Mouse (Mus musculus) spleen, adult 2 months (tissue): ENCODE results near the gene Uqcr10. TPM values are rescaled to one million over a fixed set of nuclear protein-coding genes. Genes with fewer than 3 reads are reported as not detected.

Experiments used
- DNase-seq, 2 experiments: peaks; one replicate each; pipeline versions ENCODE4 v3.0.0 to v3.0.0-alpha.2; 2012 to 2021; ENCODE audit warnings: low spot score in 2 of 2, low read depth in 1 of 2
- H3K27ac ChIP-seq: fragments of 200-500 bp; 2 replicates; pipeline ENCODE4 v1.5.1; 2012; ENCODE audit warnings: low read length, inconsistent platforms; ENCODE audit not compliant: insufficient read depth
- H3K27me3 ChIP-seq: fragments of 200-500 bp; 2 replicates; pipeline ENCODE4 v1.6.1; 2012; ENCODE audit warnings: mild to moderate bottlenecking, moderate library complexity, low read length, inconsistent platforms; ENCODE audit not compliant: control insufficient read depth, insufficient read depth
- H3K36me3 ChIP-seq: fragments of 200-500 bp; 2 replicates; pipeline ENCODE4 v1.6.1; 2012; ENCODE audit warnings: mild to moderate bottlenecking, low read length, inconsistent platforms; ENCODE audit not compliant: control insufficient read depth, insufficient read depth
- H3K4me1 ChIP-seq: fragments of 200-500 bp; 2 replicates; pipeline ENCODE4 v1.6.1; 2011; ENCODE audit warnings: inconsistent platforms; ENCODE audit not compliant: control insufficient read depth, insufficient read depth, insufficient read length
- H3K4me3 ChIP-seq: fragments of 200-500 bp; 2 replicates; pipeline ENCODE4 v1.5.1; 2011; ENCODE audit warnings: mild to moderate bottlenecking, inconsistent platforms; ENCODE audit not compliant: insufficient read depth, insufficient read length; ENCODE audit errors: extremely low read depth
- CTCF ChIP-seq: fragments of 200-500 bp; IDR thresholded peaks from 2 replicates; pipeline ENCODE4 v1.5.1; 2011; ENCODE audit warnings: mild to moderate bottlenecking, inconsistent platforms; ENCODE audit not compliant: insufficient read depth, insufficient read length, insufficient replicate concordance; ENCODE audit errors: extremely low read depth
- POLR2A ChIP-seq: fragments of 200-500 bp; IDR thresholded peaks from 2 replicates; pipeline ENCODE4 v1.6.1; 2011; ENCODE audit warnings: low read depth, low read length, inconsistent platforms
- WGBS: fragments of 180-500 bp; shearing (Covaris S2); methylation state at CpG from one replicate; pipeline ENCODE4 v1.1.7; 2018; 5-methylcytosine and 5-hydroxymethylcytosine counted together
- polyA plus RNA-seq: library from polyadenylated mRNA; depleted of rRNA; stranded (reverse); fragments of >200 nt; gene quantifications from 2 replicates; pipeline ENCODE4 v1.2.3, GENCODE M21; 2012

Uqcr10 gene
- polyA plus RNA-seq, 1 experiment = 160 TPM

DNA sequence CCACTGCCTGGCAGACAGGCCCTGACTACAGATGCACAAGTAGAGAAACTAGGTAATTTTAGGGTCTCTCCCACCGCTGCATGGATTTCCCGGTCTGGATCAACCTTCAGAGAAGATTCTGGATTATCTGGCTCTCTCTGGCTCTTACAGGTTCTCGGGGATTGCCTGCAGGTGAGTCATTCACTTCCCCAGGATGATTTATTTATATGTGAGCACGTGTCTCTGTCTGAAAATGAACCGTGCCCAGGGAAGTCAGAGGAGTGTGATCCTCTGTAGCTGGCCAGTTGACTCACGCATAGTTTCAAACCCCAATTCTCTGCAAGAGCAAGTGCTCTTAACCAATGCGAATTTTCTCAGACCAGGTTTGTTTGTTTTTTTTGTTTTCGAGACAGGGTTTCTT, 3.4 kb downstream of the Uqcr10 start:
- no peak for TF ChIP-seq CTCF
- no peak for TF ChIP-seq POLR2A
- DNase-seq = no peak
- Histone ChIP-seq H3K4me1 (peaks cover 5% of the 10 kb centered on the region; the same call in 1 of the 2 replicates), H3K27me3 (no peaks in the 10 kb centered on the region), H3K36me3 (peaks cover 9% of the 10 kb centered on the region), H3K4me3 (no peak overlapping the region), H3K27ac (no peak overlapping the region)
- 93% methylated on average over 8 of the region's 8 CpGs for WGBS

DNA sequence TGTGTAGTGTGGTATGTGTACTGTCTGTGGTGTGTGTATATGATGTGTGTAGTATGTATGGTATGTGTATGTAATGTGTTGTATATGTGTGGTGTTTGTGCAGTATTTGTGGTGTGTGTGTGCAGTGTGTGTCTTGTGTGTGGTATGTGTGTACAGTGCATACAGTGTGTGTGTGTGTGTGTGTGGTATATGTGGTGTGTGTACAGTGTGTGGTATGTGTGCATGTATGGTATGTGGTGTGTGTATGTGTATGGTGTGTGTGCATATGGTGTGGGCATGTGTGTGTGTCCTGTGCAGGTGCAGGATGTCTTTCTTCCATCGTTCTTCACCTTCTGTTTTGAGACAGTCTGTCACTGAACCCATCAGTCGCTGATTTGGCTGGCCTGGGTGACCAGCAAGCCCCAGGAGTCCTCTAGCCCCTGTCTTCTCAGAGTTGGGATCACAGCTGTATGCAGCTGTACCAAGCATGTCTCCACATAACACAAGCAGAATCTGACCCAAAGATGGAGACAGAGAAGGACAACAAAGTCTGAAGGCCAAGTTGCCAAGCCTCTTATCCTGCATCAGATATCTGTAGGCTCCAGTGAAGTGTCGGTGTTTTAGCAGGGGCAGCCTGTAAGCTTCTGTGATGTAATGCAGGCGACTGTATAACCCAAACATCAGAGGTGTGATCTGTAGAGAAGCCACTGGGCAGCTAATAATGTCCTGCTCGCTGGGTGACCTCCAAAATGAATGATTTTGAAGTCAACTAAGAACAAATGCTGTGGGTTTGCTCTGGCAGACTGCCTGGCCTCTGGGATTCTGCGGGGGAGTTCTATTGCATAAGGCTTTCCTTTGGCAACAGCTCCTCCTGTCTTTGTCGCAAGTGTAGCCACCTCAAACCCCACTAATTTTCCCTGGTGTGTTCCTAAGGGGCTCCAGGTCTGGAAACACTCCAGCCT, 6.8 kb downstream of the Uqcr10 start:
- Histone ChIP-seq H3K4me1 (no peaks in the 10 kb centered on the region), H3K27me3 (no peaks in the 10 kb centered on the region), H3K36me3 (peaks cover 9% of the 10 kb centered on the region), H3K4me3 (no peak overlapping the region), H3K27ac (no peak overlapping the region)
- TF ChIP-seq POLR2A = no peak
- no peak for TF ChIP-seq CTCF
- 47% methylated on average over 7 of the region's 7 CpGs for WGBS
- DNase-seq = no peak

DNA sequence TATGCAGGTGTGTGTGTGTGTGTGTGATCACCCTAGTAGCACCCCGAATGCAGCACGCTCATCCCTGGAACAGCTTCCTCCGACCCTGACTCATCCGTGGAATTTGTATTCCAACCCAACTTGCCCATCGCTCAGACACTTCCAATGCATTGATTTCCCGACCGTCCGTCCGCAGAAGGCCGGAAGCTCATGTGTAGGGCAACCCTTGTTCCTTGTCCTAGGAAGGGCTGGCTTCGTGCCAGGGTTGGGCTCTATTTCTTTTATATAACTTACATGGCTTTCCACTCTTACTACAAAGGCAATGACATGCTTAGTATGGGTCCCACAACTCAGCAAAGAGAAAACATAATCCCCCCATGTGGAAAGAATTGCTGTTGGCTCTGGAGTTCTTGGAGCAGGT, 12.0 kb downstream of the Uqcr10 start:
- DNase-seq = no peak
- WGBS = 90% methylated on average over 11 of the region's 11 CpGs
- TF ChIP-seq POLR2A (no peak), CTCF (no peak)
- no peak overlapping the region for H3K4me3 ChIP-seq
- no peaks in the 10 kb centered on the region for H3K27me3 ChIP-seq
- no peaks in the 10 kb centered on the region for H3K36me3 ChIP-seq
- H3K27ac ChIP-seq = no peak overlapping the region
- H3K4me1 ChIP-seq = no peaks in the 10 kb centered on the region

DNA sequence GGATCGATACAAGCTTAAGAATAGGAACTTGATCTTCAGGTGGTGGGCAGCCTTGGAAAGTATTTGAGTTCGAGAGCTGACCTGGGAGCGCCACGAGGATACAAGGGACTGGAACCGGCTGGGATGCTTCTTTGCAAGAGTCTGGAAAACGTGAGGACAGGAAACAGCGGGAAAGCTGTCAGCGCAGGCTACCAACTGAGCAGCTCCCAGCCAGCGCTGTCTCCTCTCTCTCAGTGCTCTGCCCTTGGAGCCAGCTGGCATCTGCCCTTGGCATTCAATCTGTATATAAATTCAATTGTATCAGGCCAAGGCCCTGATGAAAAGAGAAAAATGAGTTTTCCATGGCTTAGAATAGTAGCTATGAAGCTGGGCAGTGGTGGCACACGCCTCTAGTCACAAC, 12.9 kb downstream of the Uqcr10 start:
- TF ChIP-seq CTCF (no peak), POLR2A (no peak)
- H3K27ac ChIP-seq = no peak overlapping the region
- no peak for DNase-seq
- no peak overlapping the region for H3K4me3 ChIP-seq
- no peaks in the 10 kb centered on the region for H3K36me3 ChIP-seq
- no peaks in the 10 kb centered on the region for H3K27me3 ChIP-seq
- H3K4me1 ChIP-seq = no peaks in the 10 kb centered on the region
- 84% methylated on average over 10 of the region's 10 CpGs for WGBS

DNA sequence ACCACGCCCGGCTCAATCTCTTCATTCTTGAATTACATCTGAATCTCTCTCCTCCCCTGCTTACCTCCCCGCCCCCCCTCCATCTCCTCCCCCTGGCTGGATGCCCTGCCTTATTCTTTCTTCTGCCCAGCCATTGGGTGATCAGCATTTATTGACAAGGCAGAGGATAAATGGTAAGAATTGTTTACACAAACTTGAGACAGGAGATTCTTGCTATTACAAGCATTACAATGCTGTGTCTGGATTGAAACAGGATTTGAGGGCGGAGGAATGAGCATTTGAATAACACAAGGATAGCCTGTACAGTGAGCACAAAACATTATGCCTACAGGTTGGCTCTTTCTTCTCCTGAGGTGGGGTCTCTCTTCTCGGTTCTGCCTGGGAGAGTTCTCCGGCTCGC, 13.8 kb downstream of the Uqcr10 start:
- Histone ChIP-seq H3K4me1 (no peaks in the 10 kb centered on the region), H3K4me3 (no peak overlapping the region), H3K27me3 (no peaks in the 10 kb centered on the region), H3K27ac (no peak overlapping the region), H3K36me3 (no peaks in the 10 kb centered on the region)
- WGBS = 88% methylated on average over 7 of the region's 7 CpGs
- TF ChIP-seq CTCF (no peak), POLR2A (no peak)
- DNase-seq = no peak

DNA sequence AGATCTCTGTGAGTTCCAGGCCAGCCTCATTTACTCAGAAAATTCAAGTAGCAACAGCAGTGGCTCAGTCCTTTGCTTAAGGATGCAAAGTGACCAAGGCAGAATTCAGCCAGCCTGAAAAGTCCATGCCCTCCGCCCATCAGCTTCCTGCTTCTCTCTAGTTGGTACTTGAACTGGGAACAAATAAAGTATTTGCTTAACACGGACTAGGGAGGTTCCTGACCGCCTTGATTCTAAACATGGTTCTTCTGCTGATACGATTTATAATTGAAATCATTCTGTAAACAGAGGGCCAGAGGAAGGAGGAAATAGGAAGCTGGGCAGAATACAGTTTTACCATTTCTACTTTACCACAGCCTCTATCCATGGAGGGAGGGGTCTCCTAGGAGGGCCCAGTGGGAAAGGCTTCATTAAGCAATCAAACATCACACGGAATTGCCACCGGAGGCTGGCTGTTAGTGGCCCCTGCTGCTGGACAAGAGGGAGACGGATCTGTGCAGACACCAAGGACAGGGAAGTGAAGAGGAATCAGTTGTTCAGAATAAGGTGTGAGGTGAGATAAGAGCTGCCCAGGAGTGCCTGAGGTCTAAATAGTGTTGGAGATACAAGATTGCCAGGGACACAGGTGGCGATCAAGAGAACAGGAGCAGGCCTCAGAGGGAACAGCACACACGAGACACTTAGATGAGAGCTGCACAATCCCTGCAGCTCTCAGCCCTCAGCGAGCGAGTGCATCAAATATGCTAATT, 15.3 kb downstream of the Uqcr10 start:
- no peak for DNase-seq
- Histone ChIP-seq H3K27ac (no peak overlapping the region), H3K4me3 (no peak overlapping the region), H3K4me1 (no peaks in the 10 kb centered on the region), H3K36me3 (0 out of 2 replicates have a peak, but pooled peaks cover 1% of the 10 kb centered on the region), H3K27me3 (no peaks in the 10 kb centered on the region)
- WGBS = 70% methylated on average over 11 of the region's 11 CpGs
- TF ChIP-seq POLR2A (no peak), CTCF (no peak)

DNA sequence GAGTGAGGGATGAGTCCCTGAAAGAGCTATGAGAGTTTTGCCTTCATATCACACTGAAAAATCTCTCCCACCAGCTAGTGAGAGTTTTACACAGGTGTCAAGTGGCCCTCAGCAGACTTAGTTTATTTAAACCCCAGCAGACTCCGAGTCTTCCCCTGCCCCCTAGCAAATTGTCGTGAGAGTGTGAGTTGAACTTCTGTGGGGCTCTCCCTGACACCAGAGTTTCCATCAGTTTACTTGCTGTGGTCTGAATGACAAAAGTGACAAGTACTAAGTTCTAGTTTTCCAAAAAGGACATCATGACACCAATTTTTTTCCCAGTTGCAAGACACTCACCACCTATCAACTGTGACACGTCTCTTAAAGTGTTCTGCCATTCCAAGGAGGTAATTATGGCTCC, 16.3 kb downstream of the Uqcr10 start:
- no peaks in the 10 kb centered on the region for H3K27me3 ChIP-seq
- WGBS = 83% methylated on average over 3 of the region's 3 CpGs
- no peak overlapping the region for H3K27ac ChIP-seq
- no peaks in the 10 kb centered on the region for H3K4me1 ChIP-seq
- H3K36me3 ChIP-seq = peaks cover 7% of the 10 kb centered on the region; the same call in 1 of the 2 replicates
- no peak for TF ChIP-seq CTCF
- TF ChIP-seq POLR2A = no peak
- H3K4me3 ChIP-seq = no peak overlapping the region
- no peak for DNase-seq
